Comparison of ENCODE assay signal across 8 mouse cellular contexts in genomic region chr9:121286325-121286901, GRCm38 (mm10). TPM values are rescaled to one million over a fixed set of nuclear protein-coding genes. Genes with fewer than 3 reads are reported as not detected.
DNase-seq lines count a peak whose midpoint lies in the region; ATAC-seq and TF ChIP-seq lines count a peak whose summit lies in the region.

No protein-coding gene starts in this region.

- peak overlapping the region; percentile 44; the same call in 1 of the 2 replicates for H3K9ac ChIP-seq in embryonic facial prominence, embryonic 15.5 days
- H3K9ac ChIP-seq in limb, embryonic 11.5 days (ENCODE audit: low read length): 0 out of 2 replicates have a peak overlapping the region, but pooled peaks have one; percentile 4
- no peak overlapping the region for H3K9ac ChIP-seq in neural tube, embryonic 12.5 days

- H3K27me3 ChIP-seq in embryonic facial prominence, embryonic 15.5 days: no peaks in the 10 kb centered on the region
- H3K27me3 ChIP-seq in limb, embryonic 11.5 days (ENCODE audit: control insufficient read depth, insufficient read depth, low read length): no peaks in the 10 kb centered on the region
- no peaks in the 10 kb centered on the region for H3K27me3 ChIP-seq in neural tube, embryonic 12.5 days (replicated peaks)

- ATAC-seq in embryonic facial prominence, embryonic 15.5 days (ENCODE audit: insufficient number of reproducible peaks, low FRiP score, low TSS enrichment, low read depth): no peak
- no peak for ATAC-seq in limb, embryonic 11.5 days (ENCODE audit: insufficient number of reproducible peaks, low FRiP score, low TSS enrichment, low read depth)
- 0 out of 2 replicates have a peak, but pooled peaks have one; percentile 25 for ATAC-seq in neural tube, embryonic 12.5 days (ENCODE audit: low FRiP score, low read depth)
- ATAC-seq in inflammation-experienced regulatory T-cells, adult 6 months: no peak

- peak overlapping the region; percentile 62 for H3K4me2 ChIP-seq in embryonic facial prominence, embryonic 15.5 days (replicated peaks)
- H3K4me2 ChIP-seq in limb, embryonic 11.5 days (ENCODE audit: low read depth, severe bottlenecking): peak overlapping the region; percentile 31
- peak overlapping the region; percentile 57 for H3K4me2 ChIP-seq in neural tube, embryonic 12.5 days (replicated peaks)

- no peak for TF ChIP-seq CTCF in layer of hippocampus, adult 2 months (conservative IDR thresholded peaks at IDR 0.05)

- 72% methylated on average over 3 of the region's 3 CpGs for WGBS in embryonic facial prominence, embryonic 15.5 days
- 90% methylated on average over 3 of the region's 3 CpGs for WGBS in limb, embryonic 11.5 days
- WGBS in neural tube, embryonic 12.5 days: 86% methylated on average over 3 of the region's 3 CpGs

- peak overlapping the region; percentile 55 for H3K27ac ChIP-seq in layer of hippocampus, adult 2 months
- no peak overlapping the region for H3K27ac ChIP-seq in embryonic facial prominence, embryonic 15.5 days (replicated peaks)
- H3K27ac ChIP-seq in limb, embryonic 11.5 days (replicated peaks; ENCODE audit: low read depth, low read length): no peak overlapping the region
- H3K27ac ChIP-seq in neural tube, embryonic 12.5 days: no peak overlapping the region

- no peaks in the 10 kb centered on the region for H3K36me3 ChIP-seq in embryonic facial prominence, embryonic 15.5 days
- no peaks in the 10 kb centered on the region for H3K36me3 ChIP-seq in limb, embryonic 11.5 days (ENCODE audit: control insufficient read depth, insufficient read depth, low read length)
- no peaks in the 10 kb centered on the region for H3K36me3 ChIP-seq in neural tube, embryonic 12.5 days

- H3K9me3 ChIP-seq in embryonic facial prominence, embryonic 15.5 days (replicated peaks): no peaks in the 10 kb centered on the region
- no peaks in the 10 kb centered on the region for H3K9me3 ChIP-seq in limb, embryonic 11.5 days (ENCODE audit: control insufficient read depth, low read length)
- peaks cover 17% of the 10 kb centered on the region for H3K9me3 ChIP-seq in neural tube, embryonic 12.5 days

- peaks cover 5% of the 10 kb centered on the region; the same call in 1 of the 2 replicates for H3K4me1 ChIP-seq in embryonic facial prominence, embryonic 15.5 days
- no peaks in the 10 kb centered on the region for H3K4me1 ChIP-seq in limb, embryonic 11.5 days (ENCODE audit: control insufficient read depth, insufficient read depth, low read length)
- H3K4me1 ChIP-seq in neural tube, embryonic 12.5 days: no peaks in the 10 kb centered on the region

- H3K4me3 ChIP-seq in layer of hippocampus, adult 2 months: peak overlapping the region; percentile 54
- H3K4me3 ChIP-seq in embryonic facial prominence, embryonic 15.5 days (replicated peaks): peak overlapping the region; percentile 47
- peak overlapping the region; percentile 40 for H3K4me3 ChIP-seq in limb, embryonic 11.5 days (ENCODE audit: low read depth, low read length)
- peak overlapping the region; percentile 33 for H3K4me3 ChIP-seq in neural tube, embryonic 12.5 days

- peak in 1 of 2 experiments; percentile 5 for DNase-seq in layer of hippocampus, adult 2 months (ENCODE audit: low spot score in 2 of 2)
- no peak for DNase-seq in layer of hippocampus, adult 8-10 months (ENCODE audit: low spot score in 2 of 2)
- no peak for DNase-seq in limb, embryonic 11.5 days (ENCODE audit: low spot score)
- DNase-seq in testis, postnatal 10 days (ENCODE audit: low spot score): no peak
- no peak for DNase-seq in right cerebral cortex, postnatal 4 days

RNA-seq across cellular contexts. Expression of gene Ulk4, which starts 9.4 kb away (rescaled TPM):
- total RNA-seq in layer of hippocampus, adult 2 months (2021): 1 to 10 TPM; 9.5 to 9.9 TPM
- 10 to 100 TPM in 2 of 4 experiments, 1 to 10 TPM in 2; 7.9 to 10.8 (median 9.9) TPM for total RNA-seq in layer of hippocampus, adult 8-10 months (2022)
- polyA plus RNA-seq in embryonic facial prominence, embryonic 15.5 days (2015; fragmentation: Nextera tagmentation; extraction: Ambion mirVana): 143 and 159 TPM in 2 replicates
- polyA plus RNA-seq in limb, embryonic 11.5 days (2014; fragmentation: Nextera tagmentation; extraction: Ambion mirVana): 147 and 159 TPM in 2 replicates
- polyA plus RNA-seq in neural tube, embryonic 12.5 days (2016; fragmentation: Nextera tagmentation; extraction: Ambion mirVana): 143 and 144 TPM in 2 replicates
- polyA plus RNA-seq in inflammation-experienced regulatory T-cells, adult 6 months (2017; shearing (Covaris generic)): 1 to 10 TPM in 2 of 3 experiments, not detected in 1; 1.6 to 3.8 TPM

RNA-seq across cellular contexts. Expression of gene Trak1, which starts 10.9 kb away (rescaled TPM):
- total RNA-seq in layer of hippocampus, adult 2 months (2021): 100 to 1,000 TPM; 255 to 260 TPM
- 100 to 1,000 TPM; 201 to 260 (median 228) TPM for total RNA-seq in layer of hippocampus, adult 8-10 months (2022)
- polyA plus RNA-seq in embryonic facial prominence, embryonic 15.5 days (2015; fragmentation: Nextera tagmentation; extraction: Ambion mirVana): 28.4 and 28.9 TPM in 2 replicates
- polyA plus RNA-seq in limb, embryonic 11.5 days (2014; fragmentation: Nextera tagmentation; extraction: Ambion mirVana): 9.3 and 11.7 TPM in 2 replicates
- 40.7 and 41.7 TPM in 2 replicates for polyA plus RNA-seq in neural tube, embryonic 12.5 days (2016; fragmentation: Nextera tagmentation; extraction: Ambion mirVana)
- 10 to 100 TPM in 2 of 3 experiments, 1 to 10 TPM in 1; 7.5 to 12.9 (median 11.8) TPM for polyA plus RNA-seq in inflammation-experienced regulatory T-cells, adult 6 months (2017; shearing (Covaris generic))

Comparison
In these comparisons a context has a peak if more than half of its experiments do, and no peak if none do; other contexts are left out.
1. RNA of gene Ulk4, which starts 9.4 kb away (polyA plus RNA-seq): 147 to 159 TPM in limb, embryonic 11.5 days, 143 to 144 TPM in neural tube, embryonic 12.5 days and 143 to 159 TPM in embryonic facial prominence, embryonic 15.5 days; 1.6 to 3.8 TPM in inflammation-experienced regulatory T-cells, adult 6 months; every median in the first group is over 10 times any median in the second.
2. Peak in every context shown above with its lines, with median percentiles within 50 percentile points of each other: H3K4me3 ChIP-seq and H3K4me2 ChIP-seq.